Mouse (Mus musculus) cerebellum, adult 2 months (tissue): ENCODE data around the gene Lrrc75b. TPM values are rescaled to one million over a fixed set of nuclear protein-coding genes. Genes with fewer than 3 reads are reported as not detected.
"Not testable (repeated sequence)": the region's sequence is repeated elsewhere in the genome, so short reads cannot be mapped to it uniquely, and the experiment has no call there.

Experiments
- DNase-seq, 2 experiments: peaks; one replicate each; pipeline ENCODE4 v3.0.0; 2021
- H3K27ac ChIP-seq: fragments of 200-500 bp; 2 replicates; pipeline ENCODE4 v1.5.1; 2012; ENCODE audit warnings: low read length, control low read depth, inconsistent platforms; ENCODE audit not compliant: insufficient read depth
- H3K27me3 ChIP-seq: fragments of 200-500 bp; 2 replicates; pipeline ENCODE4 v1.6.1; 2012; ENCODE audit warnings: inconsistent platforms, mild to moderate bottlenecking, low read length, moderate library complexity; ENCODE audit not compliant: control insufficient read depth, insufficient read depth
- H3K4me1 ChIP-seq: fragments of 200-500 bp; 2 replicates; pipeline ENCODE4 v1.6.1; 2011; ENCODE audit warnings: low read length; ENCODE audit not compliant: control insufficient read depth, insufficient read depth
- H3K4me3 ChIP-seq: fragments of 200-500 bp; replicated peaks from 2 replicates; pipeline ENCODE3; 2011; ENCODE audit warnings: mild to moderate bottlenecking, low read depth, low read length, control low read depth; ENCODE audit not compliant: insufficient read depth
- CTCF ChIP-seq: fragments of 200-500 bp; IDR thresholded peaks from 2 replicates; pipeline ENCODE4 v1.5.1; 2011; ENCODE audit warnings: low read depth, mild to moderate bottlenecking, control low read depth, low read length, moderate library complexity, borderline replicate concordance; ENCODE audit not compliant: insufficient read depth
- POLR2A ChIP-seq: fragments of 200-500 bp; IDR thresholded peaks from 2 replicates; pipeline ENCODE4 v1.6.1; 2011; ENCODE audit warnings: low read length, control low read depth, borderline replicate concordance; ENCODE audit not compliant: insufficient read depth
- WGBS: fragments of 180-500 bp; shearing (Covaris S2); methylation state at CpG from one replicate; pipeline ENCODE4 v1.1.7; 2018; 5-methylcytosine and 5-hydroxymethylcytosine counted together
- polyA plus RNA-seq: library from polyadenylated mRNA; depleted of rRNA; stranded (reverse); fragments of >200 nt; gene quantifications from 2 replicates; pipeline ENCODE4 v1.2.3, GENCODE M21; 2012

Gene Lrrc75b
- polyA plus RNA-seq, 1 experiment = 23.8 TPM

DNA sequence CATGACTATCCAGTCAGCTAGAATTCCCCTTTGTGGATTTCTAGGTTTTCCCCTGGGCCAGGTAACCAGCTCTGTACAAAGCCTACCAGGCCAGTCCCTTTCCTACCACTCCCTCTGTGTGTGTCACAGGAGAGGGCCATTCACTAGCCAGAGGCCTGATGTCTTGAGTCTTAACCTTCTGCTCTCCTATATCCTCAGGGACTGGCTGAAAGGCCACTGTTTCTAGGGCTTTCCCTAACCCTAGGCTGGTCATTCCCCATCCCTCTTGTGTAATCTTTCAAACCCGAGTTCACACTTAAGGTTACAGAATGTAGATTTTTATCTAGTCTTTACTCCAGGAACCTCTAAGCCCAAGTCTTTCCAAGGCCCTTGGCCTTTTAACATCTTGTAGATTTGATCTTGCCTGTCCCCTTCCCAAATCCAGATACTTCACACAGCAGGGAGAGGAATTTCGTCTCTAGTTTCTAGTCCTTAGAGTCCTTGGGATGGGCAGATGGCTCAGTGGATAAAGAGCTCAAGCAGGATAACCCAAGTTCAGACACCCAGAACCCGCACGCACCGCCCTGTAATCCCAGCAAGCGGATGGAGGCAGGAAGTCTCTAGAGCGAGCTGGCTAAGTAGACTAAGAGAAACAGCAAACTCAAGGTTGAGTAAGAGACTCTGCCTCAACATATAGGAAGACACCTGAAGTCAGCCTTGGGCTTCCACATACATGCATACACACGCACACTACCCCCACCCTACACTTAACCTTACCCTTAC is 46.6 kb downstream of the Lrrc75b start:
- TF ChIP-seq POLR2A = no peak
- TF ChIP-seq CTCF = no peak
- WGBS = 91% methylated on average over 8 of the region's 8 CpGs
- Histone ChIP-seq H3K4me3 (no peak overlapping the region), H3K27ac (no peak overlapping the region), H3K27me3 (no peaks in the 10 kb centered on the region), H3K4me1 (peaks cover 25% of the 10 kb centered on the region)
- DNase-seq = no peak

DNA sequence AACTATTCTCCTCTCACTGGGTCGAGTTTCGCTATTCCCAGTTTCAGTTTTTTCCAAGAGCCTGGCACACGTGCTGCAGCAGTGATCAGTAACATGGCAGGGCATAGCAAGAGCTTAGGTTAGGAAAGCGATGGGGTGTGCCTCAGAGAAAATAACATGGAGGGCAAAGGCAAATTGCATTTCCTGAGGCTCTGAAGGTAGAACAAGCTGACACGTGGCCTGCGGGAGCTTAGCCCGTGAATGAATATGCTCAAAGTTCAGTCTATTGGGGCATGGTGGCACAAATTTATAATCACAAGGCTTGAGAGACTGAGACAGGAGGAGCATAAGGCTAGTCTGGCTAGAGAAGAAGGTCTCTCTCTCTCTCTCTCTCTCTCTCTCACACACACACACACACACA is 47.3 kb downstream of the Lrrc75b start:
- no peak for DNase-seq
- TF ChIP-seq POLR2A (no peak), CTCF (no peak)
- H3K27ac ChIP-seq = no peak overlapping the region
- no peaks in the 10 kb centered on the region for H3K27me3 ChIP-seq
- 86% methylated on average over 7 of the region's 7 CpGs for WGBS
- no peak overlapping the region for H3K4me3 ChIP-seq
- H3K4me1 ChIP-seq = peaks cover 25% of the 10 kb centered on the region

DNA sequence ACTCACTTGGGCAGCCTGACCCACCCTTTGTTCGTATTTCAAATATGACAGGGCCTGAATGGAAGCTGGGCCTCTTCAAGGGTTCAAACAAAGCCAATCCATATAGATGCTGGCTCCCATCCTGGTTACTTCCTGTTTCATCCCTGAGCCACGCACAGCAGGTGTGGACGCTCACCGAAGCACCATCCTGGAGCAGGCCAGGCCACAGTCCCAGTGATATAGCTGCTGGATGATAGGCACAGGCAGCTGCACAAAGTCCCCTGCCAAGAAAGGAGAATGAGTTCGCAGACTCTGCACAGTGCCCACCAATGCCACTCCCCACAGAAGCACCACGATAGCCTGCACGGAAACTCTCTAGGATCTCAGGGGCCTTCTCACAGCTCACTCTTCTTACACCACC is 48.2 kb downstream of the Lrrc75b start:
- WGBS = 67% methylated on average over 7 of the region's 7 CpGs
- Histone ChIP-seq H3K27me3 (no peaks in the 10 kb centered on the region), H3K27ac (no peak overlapping the region), H3K4me3 (no peak overlapping the region), H3K4me1 (peaks cover 25% of the 10 kb centered on the region)
- DNase-seq = no peak
- TF ChIP-seq CTCF (no peak), POLR2A (no peak)

DNA sequence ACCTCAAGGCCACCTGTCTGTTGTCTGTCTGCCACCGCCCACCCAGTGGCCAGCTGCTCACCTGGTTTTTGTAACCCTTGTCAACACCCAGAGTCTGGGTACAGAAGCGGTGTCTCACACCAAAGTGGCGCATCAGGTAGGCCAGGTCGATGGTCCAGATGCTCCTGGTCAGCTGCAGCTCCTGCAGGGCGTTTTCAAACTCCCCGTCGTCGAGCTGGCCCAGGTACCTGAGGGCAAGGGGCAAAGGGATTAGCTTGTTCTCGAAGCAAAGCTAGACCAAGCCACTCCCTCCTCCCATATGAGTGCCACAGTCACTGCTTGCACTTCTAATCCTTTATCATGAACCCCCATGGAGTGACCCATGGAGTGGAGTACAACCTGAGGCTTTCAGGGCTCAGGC is 49.1 kb downstream of the Lrrc75b start:
- 59% methylated on average over 9 of the region's 9 CpGs for WGBS
- TF ChIP-seq POLR2A = no peak
- no peak for TF ChIP-seq CTCF
- no peak overlapping the region for H3K4me3 ChIP-seq

DNA sequence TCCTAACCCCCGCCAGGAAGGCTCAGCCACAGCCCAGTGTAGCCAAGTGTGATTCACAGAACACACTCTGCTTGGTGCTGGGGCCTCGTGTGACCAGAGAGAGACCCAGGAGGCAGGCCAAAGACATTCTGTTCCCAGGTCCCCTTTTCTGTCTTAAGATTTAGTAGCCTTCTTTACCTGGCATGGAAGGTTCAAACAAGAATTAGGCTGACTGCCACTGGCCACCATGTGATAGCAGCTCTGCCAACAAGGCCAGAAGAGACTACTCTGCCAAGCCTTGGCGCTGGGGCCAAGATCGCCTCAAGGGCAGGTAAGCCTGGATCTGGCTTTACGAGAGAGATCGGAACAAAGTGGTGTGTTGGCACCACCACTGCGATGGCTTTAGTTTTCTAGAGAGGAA is 49.7 kb downstream of the Lrrc75b start:
- 13% methylated on average over 7 of the region's 7 CpGs for WGBS

More for the DNA sequence above, 49.1 kb downstream of the Lrrc75b start:
- no peak overlapping the region for H3K27ac ChIP-seq
- H3K27me3 ChIP-seq = no peaks in the 10 kb centered on the region
- DNase-seq = no peak
- peaks cover 25% of the 10 kb centered on the region for H3K4me1 ChIP-seq

DNA sequence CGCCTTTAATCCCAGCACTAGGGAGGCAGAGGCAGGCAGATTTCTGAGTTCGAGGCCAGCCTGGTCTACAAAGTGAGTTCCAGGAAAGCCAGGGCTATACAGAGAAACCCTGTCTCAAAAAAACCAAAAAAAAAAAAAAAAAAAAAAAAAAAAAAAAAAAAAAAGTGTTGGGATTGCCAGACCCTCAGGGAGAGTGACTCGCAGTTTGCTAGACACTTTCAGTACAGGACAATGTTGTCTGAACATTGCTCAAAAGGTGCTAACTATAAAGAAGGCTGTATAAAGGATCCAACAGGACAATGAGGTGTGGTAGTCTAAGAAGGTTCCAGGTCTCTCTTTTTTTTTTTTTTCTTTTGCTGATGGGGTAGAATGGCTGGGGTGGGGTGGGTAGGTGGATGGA is 54.2 kb downstream of the Lrrc75b start:
- peaks cover 16% of the 10 kb centered on the region for H3K4me1 ChIP-seq
- not testable (repeated sequence) for H3K27ac ChIP-seq, DNase-seq, H3K27me3 ChIP-seq, H3K4me3 ChIP-seq
- WGBS = 90% methylated on average over 3 of the region's 3 CpGs

More for the DNA sequence above, 49.7 kb downstream of the Lrrc75b start:
- Histone ChIP-seq H3K4me3 (no peak overlapping the region), H3K4me1 (peaks cover 22% of the 10 kb centered on the region), H3K27ac (no peak overlapping the region), H3K27me3 (no peaks in the 10 kb centered on the region)
- peak; percentile 74 to 83 for DNase-seq
- TF ChIP-seq POLR2A = no peak
- TF ChIP-seq CTCF = no peak

DNA sequence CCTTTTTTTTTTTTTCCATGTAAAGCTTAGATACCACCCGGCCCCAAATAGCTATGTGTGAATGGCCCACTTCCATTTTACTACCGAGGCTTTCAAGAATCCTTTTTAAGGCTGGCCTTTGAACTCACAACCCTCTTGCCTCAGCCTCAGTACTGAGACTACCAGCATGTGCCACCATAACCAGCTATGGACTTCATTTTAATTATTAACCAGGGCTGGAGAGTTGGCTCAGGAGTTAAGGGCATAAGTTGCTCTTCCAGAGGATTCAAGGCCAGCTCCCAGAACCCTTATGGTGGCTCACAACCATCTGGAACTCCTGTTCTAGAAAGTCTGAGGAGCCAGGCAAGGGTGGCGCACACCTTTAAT is 55.0 kb downstream of the Lrrc75b start:
- H3K27me3 ChIP-seq = no peaks in the 10 kb centered on the region
- DNase-seq = no peak
- peaks cover 8% of the 10 kb centered on the region for H3K4me1 ChIP-seq
- TF ChIP-seq CTCF = no peak
- no peak for TF ChIP-seq POLR2A
- no peak overlapping the region for H3K4me3 ChIP-seq
- WGBS = 85% methylated on average over 3 of the region's 3 CpGs
- H3K27ac ChIP-seq = no peak overlapping the region

DNA sequence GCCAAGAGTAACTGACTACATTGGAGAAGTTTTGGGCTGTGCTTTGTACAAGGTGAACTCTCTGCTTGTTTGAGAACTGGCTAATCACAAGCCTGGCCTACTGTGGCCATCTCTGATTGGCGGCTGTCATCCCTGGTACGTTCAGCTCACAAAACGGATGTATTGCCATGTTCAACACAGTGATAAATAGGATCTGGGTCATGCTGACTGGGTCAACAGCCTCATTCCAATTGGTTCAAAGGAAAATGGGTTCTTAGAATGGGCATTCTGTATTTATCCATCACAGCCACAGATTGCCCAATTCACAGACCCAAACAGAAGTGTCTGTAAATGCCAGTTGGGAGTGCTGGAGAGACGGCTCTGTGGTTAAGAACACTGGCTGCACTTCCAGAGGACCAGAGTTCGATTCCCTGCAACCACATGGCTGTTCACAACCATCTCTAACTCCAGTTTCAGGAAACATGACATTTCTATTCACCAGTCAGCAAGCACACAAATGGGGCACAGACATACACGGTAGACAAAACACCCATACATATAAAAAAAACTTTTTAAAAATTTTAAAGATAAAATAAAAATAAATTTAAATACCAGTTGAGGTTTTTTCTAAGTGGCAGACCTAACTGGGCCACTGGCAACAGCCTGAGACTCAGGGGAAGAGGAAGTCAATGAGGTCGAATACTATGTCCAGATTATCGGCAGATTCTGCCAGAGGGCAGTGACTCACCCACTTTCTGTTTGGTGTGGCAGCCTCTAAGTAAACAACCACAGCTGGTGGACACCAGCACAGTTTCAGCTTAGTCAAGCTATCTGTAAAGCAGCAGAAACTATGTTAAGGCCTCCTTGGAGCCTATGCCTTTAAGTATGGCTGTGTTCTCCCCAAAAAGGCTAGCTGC is 55.6 kb downstream of the Lrrc75b start:
- 84% methylated on average over 8 of the region's 8 CpGs for WGBS
- no peak for DNase-seq
- no peak overlapping the region for H3K4me3 ChIP-seq
- H3K4me1 ChIP-seq = peaks cover 2% of the 10 kb centered on the region
- no peaks in the 10 kb centered on the region for H3K27me3 ChIP-seq
- no peak for TF ChIP-seq POLR2A
- TF ChIP-seq CTCF = no peak
- no peak overlapping the region for H3K27ac ChIP-seq
